Mouse (Mus musculus): ENCODE results near the gene Plcl2. TPM values are rescaled to one million over a fixed set of nuclear protein-coding genes. Genes with fewer than 3 reads are reported as not detected.

Plcl2 gene
- total RNA-seq, 2 experiments from 2014 or later: 7.9 to 11.5 TPM

DNA sequence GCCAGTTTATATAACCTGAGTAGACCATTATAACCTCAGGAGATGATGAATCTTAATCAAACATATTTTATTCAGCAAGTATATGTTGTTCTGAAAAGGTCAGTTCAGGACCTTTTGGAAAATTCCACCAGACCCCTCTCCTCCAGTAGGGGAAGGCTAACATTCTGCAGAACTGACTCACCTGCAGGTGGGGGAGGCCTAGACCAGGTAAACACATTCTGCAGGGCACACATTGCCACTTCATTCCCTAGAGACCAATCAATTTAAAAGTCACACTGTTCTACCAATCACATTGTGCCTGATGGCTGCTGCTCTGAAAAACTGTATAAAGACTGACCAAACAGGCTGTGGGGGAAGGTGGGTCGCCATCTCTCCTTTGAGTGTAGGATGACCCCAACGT lies 217.1 kb downstream of the Plcl2 start:
- intact Hi-C loops (cut with DNase I): no loop called here
- DNase-seq: no peak

DNA sequence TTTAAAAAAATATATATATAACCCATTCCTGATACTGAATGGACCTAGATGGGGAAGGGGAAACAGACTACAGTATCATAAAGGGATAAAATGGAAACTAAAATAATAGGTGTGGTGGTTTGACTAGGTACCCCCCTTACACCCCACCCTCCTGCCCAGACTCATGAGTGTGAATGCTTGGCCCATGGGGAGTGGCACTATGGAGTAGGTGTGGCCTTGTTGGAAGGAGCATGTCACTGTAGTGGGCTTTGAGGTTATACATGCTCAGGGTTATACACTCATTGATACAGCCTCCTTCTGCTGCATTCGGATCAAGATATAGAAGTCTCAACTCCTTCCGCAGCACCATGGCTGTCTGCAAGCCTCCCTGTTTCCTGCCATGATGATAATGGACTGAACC lies 219.8 kb downstream of the Plcl2 start:
- intact Hi-C loops (cut with DNase I): no loop called here
- no peak for DNase-seq

DNA sequence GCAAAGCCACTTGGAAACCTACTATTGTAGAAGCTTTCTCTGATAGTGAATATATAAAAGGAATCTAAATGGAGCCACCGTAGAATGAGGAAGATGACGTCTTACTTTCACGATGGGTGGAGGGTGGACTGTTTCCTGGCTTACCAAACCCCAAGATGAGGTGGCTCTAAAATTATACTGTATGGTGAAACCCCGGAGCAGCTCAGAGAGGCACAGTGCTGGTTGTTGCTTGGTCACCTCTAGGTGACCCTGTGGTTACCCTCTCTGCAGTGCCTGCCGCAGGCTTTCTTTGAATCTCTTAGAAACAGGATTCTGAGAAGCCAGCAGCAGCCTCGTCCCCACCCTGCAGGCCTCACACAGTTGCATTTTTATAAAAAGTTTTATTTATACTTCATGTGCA lies 220.4 kb downstream of the Plcl2 start:
- intact Hi-C loops (cut with DNase I): no loop called here
- no peak for DNase-seq

DNA sequence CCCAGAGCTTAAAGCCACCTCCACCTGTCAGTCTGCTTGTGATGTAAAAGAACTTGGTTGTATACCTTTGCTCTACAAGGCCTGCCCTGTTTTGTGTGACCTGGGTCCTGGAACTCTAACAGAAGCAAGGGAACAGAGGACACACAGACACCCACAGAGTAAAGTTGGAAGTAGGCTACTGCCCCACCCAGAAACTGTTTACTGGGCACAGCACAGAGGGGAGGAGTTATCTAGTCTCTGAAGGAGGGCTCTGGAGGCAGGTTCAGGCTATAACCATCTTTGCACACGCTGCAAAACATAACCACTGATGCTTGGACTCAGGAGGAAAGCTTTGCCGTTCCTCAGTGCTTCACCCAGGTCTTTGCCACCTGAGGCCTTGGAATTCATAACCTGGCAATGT lies 221.7 kb downstream of the Plcl2 start:
- no peak for DNase-seq
- intact Hi-C loops (cut with DNase I): no loop called here

- DNase-seq: no peak
- intact Hi-C loops (cut with DNase I): no loop called here
Observed at GRCm38 (mm10) chr17:50731876-50732275, 222.7 kb downstream of the Plcl2 start.

DNA sequence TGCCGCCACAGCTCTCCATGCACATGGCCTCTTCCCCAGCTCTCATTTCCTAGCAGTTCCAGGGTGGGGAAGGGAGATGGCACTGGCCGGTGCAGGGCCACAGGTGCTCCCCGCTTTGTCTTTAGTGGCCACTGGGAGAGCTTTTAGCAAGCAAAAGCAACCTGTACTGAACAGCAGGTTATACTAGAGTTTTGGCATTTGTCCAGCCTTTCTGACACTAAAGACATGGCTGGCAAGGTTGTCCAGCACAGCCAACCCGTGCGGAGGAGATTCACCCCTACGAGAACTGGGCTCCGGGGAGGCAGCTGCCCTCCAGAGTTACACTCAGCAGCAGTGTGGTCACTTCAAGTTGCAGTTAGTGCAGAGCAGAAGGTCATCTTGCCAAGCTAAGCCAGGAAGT lies 224.2 kb downstream of the Plcl2 start:
- intact Hi-C loops (cut with DNase I): no loop called here
- DNase-seq: no peak

- intact Hi-C loops (cut with DNase I): no loop called here
- no peak for DNase-seq
Observed at GRCm38 (mm10) chr17:50734781-50735180, 225.6 kb downstream of the Plcl2 start.

- DNase-seq: peak; percentile 45 to 61
Observed at GRCm38 (mm10) chr17:50735382-50735954, 226.3 kb downstream of the Plcl2 start.

DNA sequence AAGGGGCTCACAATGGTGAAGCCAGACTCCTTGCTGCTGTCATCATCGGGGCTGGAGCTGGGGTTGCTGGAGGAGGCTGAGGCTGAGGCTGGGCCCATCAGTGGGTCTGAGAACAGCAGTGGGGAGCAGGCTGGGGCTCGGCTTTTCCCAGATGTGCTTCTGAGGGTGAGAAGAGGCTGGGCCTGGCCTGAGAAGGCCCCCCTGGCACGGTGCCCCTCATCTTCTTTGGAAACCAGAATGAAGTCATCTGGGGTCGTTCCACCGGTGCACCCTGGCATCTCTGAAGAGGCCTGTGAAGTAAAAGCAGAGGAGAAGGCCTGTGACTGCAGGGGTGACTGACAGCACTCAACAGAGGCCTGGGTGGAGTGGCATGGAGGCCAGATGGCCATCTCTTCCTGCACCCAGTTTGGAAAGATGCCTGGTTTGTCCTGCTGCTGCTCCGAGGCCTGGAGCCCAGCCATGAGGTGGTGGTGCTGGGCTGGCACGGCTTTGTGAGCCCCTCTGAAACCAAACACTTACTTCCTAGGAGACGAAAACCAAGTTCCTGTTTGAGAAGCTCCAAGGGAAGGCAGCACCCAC lies 226.8 kb downstream of the Plcl2 start:
- peak; percentile 39 to 56 for DNase-seq
- intact Hi-C loops (cut with DNase I): no loop called here

More at GRCm38 (mm10) chr17:50735382-50735954, 226.3 kb downstream of the Plcl2 start:
- intact Hi-C loops (cut with DNase I): no loop called here

- intact Hi-C loops (cut with DNase I): no loop called here
- DNase-seq: no peak
Observed at GRCm38 (mm10) chr17:50737068-50737467, 227.9 kb downstream of the Plcl2 start.

Other genes starting within 250 kb of the Plcl2 start
- gene Dazl, start 215.8 kb upstream of the Plcl2 start, total RNA-seq (2021): under 1 TPM in 1 of 2 experiments, not detected in 1; 0.42 TPM

Measured in heart, postnatal 36 days (tissue).